Mouse (Mus musculus): Measurements from ENCODE around the gene Syt14. TPM values are rescaled to one million over a fixed set of nuclear protein-coding genes. Genes with fewer than 3 reads are reported as not detected.

The Syt14 gene
- total and polyA plus RNA-seq, 2 experiments from 2014 or later = 5.6 to 11.8 TPM

DNA sequence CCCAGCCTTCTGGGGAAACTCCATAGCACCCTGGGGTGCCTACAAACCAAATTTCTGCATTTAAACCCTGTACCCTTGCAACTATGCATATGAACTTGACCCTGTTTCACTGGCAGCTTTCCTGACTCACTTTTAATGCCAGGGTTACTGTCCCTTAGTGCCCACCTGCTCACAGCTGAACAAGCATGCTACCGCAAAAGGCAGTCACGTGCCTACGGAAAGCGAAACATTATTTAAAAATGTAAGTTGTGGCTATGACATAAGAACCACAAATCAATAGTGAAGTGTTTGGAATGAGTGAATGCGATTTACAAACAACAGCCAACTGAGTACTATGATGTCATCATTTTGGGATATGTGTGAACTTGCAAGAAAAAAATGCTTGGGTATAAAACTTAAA, 178.0 kb downstream of the Syt14 start:
- Histone ChIP-seq H3K36me3 (ENCODE audit: insufficient read depth, low read length) (no peaks in the 10 kb centered on the region), H3K9ac (replicated peaks; ENCODE audit: low read length, poor library complexity, severe bottlenecking) (no peak overlapping the region), H3K9me3 (ENCODE audit: low read length) (no peaks in the 10 kb centered on the region), H3K27me3 (ENCODE audit: insufficient read depth, low read length) (no peaks in the 10 kb centered on the region), H3K4me1 (ENCODE audit: insufficient read depth, low read length) (no peaks in the 10 kb centered on the region; the same call in 1 of the 2 replicates), H3K27ac (ENCODE audit: low read depth, low read length) (no peak overlapping the region), H3K4me2 (ENCODE audit: low read depth, low read length, poor library complexity, severe bottlenecking) (no peak overlapping the region), H3K4me3 (ENCODE audit: low read depth, low read length) (no peak overlapping the region)
- TF ChIP-seq CTCF (IDR thresholded peaks at IDR 0.05) = no peak
- ATAC-seq (ENCODE audit: low FRiP score) (no peak), DNase-seq (ENCODE audit: low spot score) (no peak)
- 90% methylated on average over 5 of the region's 5 CpGs for WGBS

DNA sequence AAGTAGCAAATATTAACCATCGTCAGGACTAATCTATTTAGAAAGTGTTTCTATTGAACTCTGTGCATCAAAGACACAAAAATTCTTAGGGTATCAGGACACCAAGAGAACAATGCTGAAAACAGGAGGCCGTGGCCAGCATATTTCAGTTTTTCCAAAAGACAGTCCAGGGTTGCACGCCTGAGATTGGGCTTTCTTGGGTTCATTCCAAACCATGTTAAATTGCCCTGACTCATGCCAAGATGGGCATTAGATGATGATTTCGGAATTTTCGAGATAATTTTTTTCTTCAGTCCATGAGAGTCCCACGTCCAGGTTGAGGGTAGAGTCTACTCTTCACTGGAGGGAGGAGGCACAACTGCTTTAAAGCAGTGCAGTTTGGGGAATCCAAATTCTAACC, 178.6 kb downstream of the Syt14 start:
- no peaks in the 10 kb centered on the region for H3K36me3 ChIP-seq (ENCODE audit: insufficient read depth, low read length)
- H3K9ac ChIP-seq (replicated peaks; ENCODE audit: low read length, poor library complexity, severe bottlenecking) = no peak overlapping the region
- H3K27ac ChIP-seq (ENCODE audit: low read depth, low read length) = no peak overlapping the region
- no peak overlapping the region for H3K4me3 ChIP-seq (ENCODE audit: low read depth, low read length)
- WGBS = 62% methylated on average over 6 of the region's 6 CpGs
- ATAC-seq (ENCODE audit: low FRiP score) (no peak), DNase-seq (ENCODE audit: low spot score) (no peak)
- H3K9me3 ChIP-seq (ENCODE audit: low read length) = no peaks in the 10 kb centered on the region
- TF ChIP-seq CTCF (IDR thresholded peaks at IDR 0.05) = no peak
- H3K4me2 ChIP-seq (ENCODE audit: low read depth, low read length, poor library complexity, severe bottlenecking) = no peak overlapping the region
- no peaks in the 10 kb centered on the region for H3K27me3 ChIP-seq (ENCODE audit: insufficient read depth, low read length)
- H3K4me1 ChIP-seq (ENCODE audit: insufficient read depth, low read length) = peaks cover 5% of the 10 kb centered on the region; the same call in 1 of the 2 replicates

DNA sequence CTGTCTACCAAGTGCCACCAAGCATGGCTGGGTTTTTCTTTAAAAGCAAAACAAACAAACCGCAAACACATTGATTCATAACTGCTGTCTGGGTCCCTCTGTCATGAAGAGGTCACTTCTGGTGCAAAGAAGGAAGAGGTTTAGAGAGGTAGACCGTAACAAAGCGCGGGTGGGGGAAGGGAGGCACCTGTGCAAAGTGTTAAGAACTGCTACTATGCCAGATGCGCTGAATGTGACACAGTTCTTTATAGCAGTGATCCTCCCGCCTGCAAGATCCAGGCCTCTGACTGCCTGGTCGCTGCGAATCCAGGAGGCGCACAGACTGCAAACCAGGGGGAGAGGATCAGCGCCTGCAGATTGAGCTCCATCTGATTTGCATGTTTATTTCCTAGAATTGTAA, 179.2 kb downstream of the Syt14 start:
- Histone ChIP-seq H3K4me1 (ENCODE audit: insufficient read depth, low read length) (peaks cover 9% of the 10 kb centered on the region), H3K9me3 (ENCODE audit: low read length) (no peaks in the 10 kb centered on the region), H3K27me3 (ENCODE audit: insufficient read depth, low read length) (no peaks in the 10 kb centered on the region), H3K9ac (replicated peaks; ENCODE audit: low read length, poor library complexity, severe bottlenecking) (no peak overlapping the region), H3K27ac (ENCODE audit: low read depth, low read length) (no peak overlapping the region), H3K4me3 (ENCODE audit: low read depth, low read length) (no peak overlapping the region), H3K36me3 (ENCODE audit: insufficient read depth, low read length) (no peaks in the 10 kb centered on the region), H3K4me2 (ENCODE audit: low read depth, low read length, poor library complexity, severe bottlenecking) (peak overlapping the region; percentile 94; the same call in 1 of the 2 replicates)
- ATAC-seq (ENCODE audit: low FRiP score) (no peak), DNase-seq (ENCODE audit: low spot score) (no peak)
- WGBS = 22% methylated on average over 10 of the region's 10 CpGs
- TF ChIP-seq CTCF (IDR thresholded peaks at IDR 0.05) = no peak

DNA sequence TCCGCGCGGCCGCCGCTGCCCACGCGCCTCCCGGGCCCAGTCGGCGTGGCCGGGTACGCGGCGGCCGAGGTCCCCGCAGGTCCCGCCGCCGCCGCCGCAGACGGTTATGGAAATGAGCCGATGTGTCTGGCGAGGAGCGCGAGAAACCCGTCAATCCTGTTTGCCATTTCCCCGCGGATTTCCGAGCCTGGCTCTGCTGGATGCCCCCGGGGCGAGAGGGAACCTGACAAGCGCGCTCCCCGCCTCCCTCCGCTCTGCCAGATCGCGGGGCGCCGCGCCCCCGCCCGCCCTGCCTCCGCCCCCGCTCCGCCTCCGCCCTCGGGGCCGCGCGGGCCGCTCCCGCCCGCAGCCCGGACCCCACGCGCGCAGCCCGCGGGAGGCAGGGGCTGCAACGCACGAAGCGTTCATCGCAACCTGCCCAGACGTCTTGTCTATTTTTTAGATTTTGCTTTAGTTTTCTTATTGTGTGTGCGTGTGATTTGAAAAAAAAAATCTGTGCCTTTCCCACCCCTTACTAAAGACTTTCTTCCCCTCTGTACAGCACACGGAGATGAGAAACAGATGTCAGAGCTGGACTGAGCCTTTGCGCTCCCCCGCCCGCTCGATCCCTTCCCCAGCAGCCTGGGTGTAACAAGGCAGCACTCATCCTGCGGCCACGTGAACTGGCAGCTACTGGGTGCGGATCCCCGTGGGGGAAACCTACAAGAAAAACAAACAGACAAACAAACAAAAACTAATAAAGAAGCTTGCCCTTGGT, 179.9 kb downstream of the Syt14 start, which contains the start of gene Sertad4:
Sertad4 (minus strand) TSS at position 283 of the 757 bp plus-strand sequence.
- no peak for TF ChIP-seq CTCF (IDR thresholded peaks at IDR 0.05)
- DNase-seq (ENCODE audit: low spot score) (peak; percentile 75), ATAC-seq (ENCODE audit: low FRiP score) (peak; percentile 53)
- Histone ChIP-seq H3K27me3 (ENCODE audit: insufficient read depth, low read length) (no peaks in the 10 kb centered on the region), H3K4me3 (ENCODE audit: low read depth, low read length) (peak within 1 kb of the TSS; percentile 88), H3K9ac (replicated peaks; ENCODE audit: low read length, poor library complexity, severe bottlenecking) (peak within 1 kb of the TSS; percentile 89), H3K27ac (ENCODE audit: low read depth, low read length) (peak within 1 kb of the TSS; percentile 85), H3K9me3 (ENCODE audit: low read length) (no peaks in the 10 kb centered on the region), H3K4me1 (ENCODE audit: insufficient read depth, low read length) (peaks cover 17% of the 10 kb centered on the region), H3K36me3 (ENCODE audit: insufficient read depth, low read length) (no peaks in the 10 kb centered on the region), H3K4me2 (ENCODE audit: low read depth, low read length, poor library complexity, severe bottlenecking) (peak within 1 kb of the TSS; percentile 94)
- WGBS = 0% methylated on average over 52 of the region's 75 CpGs

DNA sequence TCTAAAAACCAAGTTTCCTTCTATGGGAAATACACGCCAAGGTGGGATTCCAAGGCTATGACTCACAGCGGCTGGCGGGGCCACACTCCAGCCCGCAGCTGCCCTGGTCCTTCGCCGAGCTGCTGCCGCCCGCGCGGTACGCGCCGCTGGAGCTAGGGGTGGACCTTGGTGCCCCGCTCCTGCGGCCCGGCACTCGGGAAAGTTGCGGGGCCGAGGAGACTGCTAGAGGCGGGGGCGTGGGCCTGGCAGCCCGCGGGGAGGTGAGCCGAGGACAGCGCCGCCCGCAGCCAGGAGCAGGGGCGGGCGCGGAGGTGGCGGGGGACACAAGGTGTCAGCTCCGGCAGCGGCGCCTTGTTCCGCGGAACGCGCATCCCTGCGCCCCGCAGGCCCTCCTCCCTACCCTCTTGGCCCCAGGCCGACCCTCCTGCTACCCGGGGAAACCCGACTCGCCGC, 180.7 kb downstream of the Syt14 start:
- peaks cover 17% of the 10 kb centered on the region for H3K4me1 ChIP-seq (ENCODE audit: insufficient read depth, low read length)
- ATAC-seq (ENCODE audit: low FRiP score) (peak; percentile 42), DNase-seq (ENCODE audit: low spot score) (peak; percentile 32)
- no peaks in the 10 kb centered on the region for H3K27me3 ChIP-seq (ENCODE audit: insufficient read depth, low read length)
- peak overlapping the region; percentile 85 for H3K27ac ChIP-seq (ENCODE audit: low read depth, low read length)
- H3K36me3 ChIP-seq (ENCODE audit: insufficient read depth, low read length) = no peaks in the 10 kb centered on the region
- H3K9me3 ChIP-seq (ENCODE audit: low read length) = no peaks in the 10 kb centered on the region
- peak overlapping the region; percentile 88 for H3K4me3 ChIP-seq (ENCODE audit: low read depth, low read length)
- WGBS = 0% methylated on average over 22 of the region's 45 CpGs
- peak overlapping the region; percentile 89 for H3K9ac ChIP-seq (replicated peaks; ENCODE audit: low read length, poor library complexity, severe bottlenecking)
- peak overlapping the region; percentile 94 for H3K4me2 ChIP-seq (ENCODE audit: low read depth, low read length, poor library complexity, severe bottlenecking)
- peak; percentile 16; the same call in 1 of the 2 replicates for TF ChIP-seq CTCF (IDR thresholded peaks at IDR 0.05)
